Comparison of ENCODE assay signal across 14 mouse cellular contexts in the genomic region with DNA sequence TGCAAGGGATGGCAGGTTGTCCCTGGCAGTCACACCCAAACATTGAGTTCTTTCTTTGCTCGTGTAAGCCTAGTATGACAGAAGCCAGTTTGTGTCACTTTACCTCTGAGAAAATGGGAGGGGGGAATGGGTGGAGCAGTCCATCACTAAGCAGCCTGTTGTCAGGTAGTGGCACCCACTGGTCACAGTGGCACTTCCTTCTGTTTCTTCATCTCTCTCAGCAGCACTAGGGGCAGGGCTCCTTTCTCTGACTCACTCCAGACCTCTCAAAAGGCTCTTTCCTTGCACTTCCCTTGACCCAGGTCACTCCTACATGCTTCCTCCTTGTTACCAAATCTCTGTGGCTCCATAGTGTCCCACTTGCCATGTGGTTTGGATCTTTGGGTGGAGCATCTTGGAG. TPM values are rescaled to one million over a fixed set of nuclear protein-coding genes. Genes with fewer than 3 reads are reported as not detected.
DNase-seq lines count a peak whose midpoint lies in the region; ATAC-seq lines count a peak whose summit lies in the region.
"Had no signal": no experiment of that assay in that cellular context is flagged by ENCODE, and none has a peak within 500 bp of the region (broad histone marks: within the 10 kb centered on the region; RNA-seq: fewer than 3 reads in every experiment).

No protein-coding gene starts in this region.

- H3K9me3 ChIP-seq in heart, embryonic 15.5 days (replicated peaks) = no peaks in the 10 kb centered on the region
- no peaks in the 10 kb centered on the region for H3K9me3 ChIP-seq in midbrain, embryonic 16.5 days (replicated peaks; ENCODE audit: control insufficient read depth, low read length, poor library complexity, severe bottlenecking)
- no peaks in the 10 kb centered on the region for H3K9me3 ChIP-seq in midbrain, embryonic 14.5 days (ENCODE audit: control insufficient read depth, low read length)
- H3K9me3 ChIP-seq in stomach, embryonic 16.5 days (replicated peaks; ENCODE audit: control insufficient read depth, low read length) = no peaks in the 10 kb centered on the region
- no peaks in the 10 kb centered on the region for H3K9me3 ChIP-seq in intestine, embryonic 16.5 days (ENCODE audit: control insufficient read depth, low read length)
- H3K9me3 ChIP-seq: embryonic facial prominence, embryonic 10.5 days; G1E; hindbrain, embryonic 10.5 days; liver, embryonic 13.5 days had no signal

- H3K27me3 ChIP-seq in heart, embryonic 15.5 days = no peaks in the 10 kb centered on the region
- no peaks in the 10 kb centered on the region for H3K27me3 ChIP-seq in midbrain, embryonic 16.5 days (ENCODE audit: control insufficient read depth, insufficient read depth, low read depth, low read length)
- H3K27me3 ChIP-seq in midbrain, embryonic 14.5 days (ENCODE audit: control insufficient read depth, insufficient read depth, low read length) = no peaks in the 10 kb centered on the region
- H3K27me3 ChIP-seq in stomach, embryonic 16.5 days (ENCODE audit: control insufficient read depth, insufficient read depth, low read length) = no peaks in the 10 kb centered on the region
- no peaks in the 10 kb centered on the region for H3K27me3 ChIP-seq in intestine, embryonic 16.5 days (replicated peaks; ENCODE audit: control insufficient read depth, insufficient read depth, low read length)
- H3K27me3 ChIP-seq: liver, embryonic 13.5 days had no signal

- no peak overlapping the region for H3K4me2 ChIP-seq in heart, embryonic 15.5 days
- H3K4me2 ChIP-seq in midbrain, embryonic 16.5 days (ENCODE audit: low read length) = no peak overlapping the region
- H3K4me2 ChIP-seq in midbrain, embryonic 14.5 days (ENCODE audit: low read length) = no peak overlapping the region
- no peak overlapping the region for H3K4me2 ChIP-seq in stomach, embryonic 16.5 days (ENCODE audit: low read depth, low read length)
- no peak overlapping the region for H3K4me2 ChIP-seq in intestine, embryonic 16.5 days (ENCODE audit: low read depth, low read length)
- H3K4me2 ChIP-seq: liver, embryonic 13.5 days had no signal

- no peak for ATAC-seq in heart, embryonic 15.5 days (replicated peaks; ENCODE audit: insufficient number of reproducible peaks, insufficient read depth, low FRiP score, low read depth)
- ATAC-seq in midbrain, embryonic 16.5 days = no peak
- no peak for ATAC-seq in midbrain, embryonic 14.5 days (ENCODE audit: low FRiP score, low TSS enrichment)
- ATAC-seq in stomach, embryonic 16.5 days (ENCODE audit: insufficient read depth, low FRiP score) = no peak; the same call in 1 of the 2 replicates
- no peak for ATAC-seq in intestine, embryonic 16.5 days
- ATAC-seq: forebrain, embryonic 16.5 days had no signal

- H3K36me3 ChIP-seq in heart, embryonic 15.5 days = no peaks in the 10 kb centered on the region
- H3K36me3 ChIP-seq in midbrain, embryonic 16.5 days (ENCODE audit: control insufficient read depth, insufficient read depth, low read length) = no peaks in the 10 kb centered on the region
- H3K36me3 ChIP-seq in midbrain, embryonic 14.5 days (ENCODE audit: control insufficient read depth, insufficient read depth, low read length) = no peaks in the 10 kb centered on the region
- H3K36me3 ChIP-seq in stomach, embryonic 16.5 days (ENCODE audit: control insufficient read depth, insufficient read depth, low read length) = no peaks in the 10 kb centered on the region
- H3K36me3 ChIP-seq in intestine, embryonic 16.5 days (ENCODE audit: control insufficient read depth, insufficient read depth, low read length) = no peaks in the 10 kb centered on the region
- H3K36me3 ChIP-seq: embryonic facial prominence, embryonic 10.5 days; G1E; hindbrain, embryonic 10.5 days; liver, embryonic 13.5 days had no signal

- H3K4me1 ChIP-seq in heart, embryonic 15.5 days (replicated peaks) = peaks cover 28% of the 10 kb centered on the region
- H3K4me1 ChIP-seq in midbrain, embryonic 16.5 days (ENCODE audit: control insufficient read depth, insufficient read depth, low read length) = 0 out of 2 replicates have a peak, but pooled peaks cover 3% of the 10 kb centered on the region
- peaks cover 4% of the 10 kb centered on the region; the same call in 1 of the 2 replicates for H3K4me1 ChIP-seq in midbrain, embryonic 14.5 days (ENCODE audit: control insufficient read depth, insufficient read depth, low read length)
- peaks cover 7% of the 10 kb centered on the region for H3K4me1 ChIP-seq in stomach, embryonic 16.5 days (ENCODE audit: control insufficient read depth, insufficient read depth, low read length)
- H3K4me1 ChIP-seq in intestine, embryonic 16.5 days (ENCODE audit: control insufficient read depth, insufficient read depth, low read length) = peaks cover 10% of the 10 kb centered on the region

- H3K4me3 ChIP-seq in heart, embryonic 15.5 days = no peak overlapping the region
- H3K4me3 ChIP-seq in midbrain, embryonic 16.5 days (ENCODE audit: low read depth, low read length) = no peak overlapping the region
- no peak overlapping the region for H3K4me3 ChIP-seq in midbrain, embryonic 14.5 days (replicated peaks; ENCODE audit: low read depth, low read length)
- no peak overlapping the region for H3K4me3 ChIP-seq in stomach, embryonic 16.5 days (replicated peaks; ENCODE audit: low read length)
- H3K4me3 ChIP-seq in intestine, embryonic 16.5 days (ENCODE audit: low read length) = no peak overlapping the region
- H3K4me3 ChIP-seq: embryonic facial prominence, embryonic 10.5 days; hindbrain, embryonic 10.5 days; liver, embryonic 13.5 days had no signal

- 47% methylated on average over 1 of the region's 1 CpGs for WGBS in heart, embryonic 15.5 days
- 86% methylated on average over 1 of the region's 1 CpGs for WGBS in midbrain, embryonic 16.5 days
- WGBS in midbrain, embryonic 14.5 days = 64% methylated on average over 1 of the region's 1 CpGs
- 32% methylated on average over 1 of the region's 1 CpGs for WGBS in stomach, embryonic 16.5 days
- 53% methylated on average over 1 of the region's 1 CpGs for WGBS in intestine, embryonic 16.5 days

- DNase-seq in heart, adult 8-10 months (ENCODE audit: low spot score) = no peak
- DNase-seq in midbrain, embryonic 14.5 days = no peak
- peak; percentile 36 for DNase-seq in lung, postnatal 10 days
- no peak for DNase-seq in layer of hippocampus, adult 11-12 months (ENCODE audit: low spot score)
- DNase-seq: cerebellum, adult 11-12 months; liver, embryonic 13.5 days had no signal

- no peak overlapping the region for H3K9ac ChIP-seq in heart, embryonic 15.5 days
- H3K9ac ChIP-seq in midbrain, embryonic 16.5 days (ENCODE audit: low read depth, low read length) = no peak overlapping the region
- no peak overlapping the region for H3K9ac ChIP-seq in midbrain, embryonic 14.5 days (replicated peaks; ENCODE audit: low read length)
- H3K9ac ChIP-seq in stomach, embryonic 16.5 days (ENCODE audit: low read length) = no peak overlapping the region
- H3K9ac ChIP-seq in intestine, embryonic 16.5 days (ENCODE audit: low read depth, low read length) = no peak overlapping the region
- H3K9ac ChIP-seq: liver, embryonic 13.5 days had no signal

- H3K27ac ChIP-seq in heart, embryonic 15.5 days = peak overlapping the region; percentile 25; the same call in 1 of the 2 replicates
- H3K27ac ChIP-seq in midbrain, embryonic 16.5 days (ENCODE audit: low read length) = 0 out of 2 replicates have a peak overlapping the region, but pooled peaks have one; percentile 7
- no peak overlapping the region for H3K27ac ChIP-seq in midbrain, embryonic 14.5 days (replicated peaks; ENCODE audit: low read depth, low read length)
- peak overlapping the region; percentile 46; the same call in 1 of the 2 replicates for H3K27ac ChIP-seq in stomach, embryonic 16.5 days (ENCODE audit: low read length)
- no peak overlapping the region for H3K27ac ChIP-seq in intestine, embryonic 16.5 days (ENCODE audit: low read length)
- H3K27ac ChIP-seq: embryonic facial prominence, embryonic 10.5 days; hindbrain, embryonic 10.5 days; liver, embryonic 13.5 days had no signal

RNA-seq across cellular contexts. Expression of a gene that starts 52.9 kb away (rescaled TPM):
- polyA plus RNA-seq in heart, embryonic 15.5 days (2015; fragmentation: Nextera tagmentation; extraction: Ambion mirVana) = 101 and 115 TPM in 2 replicates
- total RNA-seq in heart, adult 8-10 months (2022) = 100 to 1,000 TPM; 134 to 141 (median 140) TPM
- 43.2 and 43.7 TPM in 2 replicates for polyA plus RNA-seq in midbrain, embryonic 16.5 days (2015; fragmentation: Nextera tagmentation; extraction: Ambion mirVana)
- 38.9 and 45.2 TPM in 2 replicates for polyA plus RNA-seq in midbrain, embryonic 14.5 days (2014; fragmentation: Nextera tagmentation; extraction: Ambion mirVana)
- polyA plus RNA-seq in stomach, embryonic 16.5 days (2015; fragmentation: Nextera tagmentation; extraction: Ambion mirVana) = 40.5 and 41.0 TPM in 2 replicates
- 23.6 and 23.7 TPM in 2 replicates for polyA plus RNA-seq in intestine, embryonic 16.5 days (2015; fragmentation: Nextera tagmentation; extraction: Ambion mirVana)

Comparison
In these comparisons a context has a peak if more than half of its experiments do, and no peak if none do; other contexts are left out.
1. H3K27ac ChIP-seq: peak in heart, embryonic 15.5 days (single experiment), midbrain, embryonic 16.5 days (single experiment) and stomach, embryonic 16.5 days (single experiment); none in midbrain, embryonic 14.5 days (single experiment) and intestine, embryonic 16.5 days (single experiment).